Mouse (Mus musculus) intestine, embryonic 15.5 days (tissue): ENCODE measurements around the gene Otof. TPM values are rescaled to one million over a fixed set of nuclear protein-coding genes. Genes with fewer than 3 reads are reported as not detected.

ENCODE experiments used
- ATAC-seq: fragments of 200-750 bp; cut with Nextera tagmentation; 2 replicates; pipeline ENCODE4 v1.8.0; 2017; ENCODE audit warnings: moderate TSS enrichment, moderate library complexity
- H3K27ac ChIP-seq: fragments of 300-500 bp; sonication (generic); 2 replicates; pipeline ENCODE4 v1.5.1; 2015; ENCODE audit warnings: mild to moderate bottlenecking, inconsistent platforms
- H3K27me3 ChIP-seq: fragments of 300-500 bp; sonication (generic); replicated peaks from 2 replicates; pipeline ENCODE4 v1.6.1; 2015; ENCODE audit warnings: inconsistent platforms
- H3K36me3 ChIP-seq: fragments of 300-500 bp; sonication (generic); 2 replicates; pipeline ENCODE4 v1.6.1; 2015; ENCODE audit warnings: inconsistent platforms
- H3K4me1 ChIP-seq: fragments of 300-500 bp; sonication (generic); replicated peaks from 2 replicates; pipeline ENCODE4 v1.6.1; 2015; ENCODE audit warnings: inconsistent platforms
- H3K4me2 ChIP-seq: fragments of 300-500 bp; sonication (generic); replicated peaks from 2 replicates; pipeline ENCODE4 v1.6.1; 2015; ENCODE audit warnings: mild to moderate bottlenecking, inconsistent platforms
- H3K4me3 ChIP-seq: fragments of 300-500 bp; sonication (generic); replicated peaks from 2 replicates; pipeline ENCODE4 v1.5.1; 2015; ENCODE audit warnings: inconsistent platforms
- H3K9ac ChIP-seq: fragments of 300-500 bp; sonication (generic); 2 replicates; pipeline ENCODE4 v1.6.1; 2015; ENCODE audit warnings: inconsistent platforms
- H3K9me3 ChIP-seq: fragments of 300-500 bp; sonication (generic); 2 replicates; pipeline ENCODE4 v1.6.1; 2016; ENCODE audit warnings: inconsistent platforms
- WGBS: fragments of 180-500 bp; shearing (Covaris S2); methylation state at CpG from one replicate; pipeline ENCODE4 v1.1.7; 2015; 5-methylcytosine and 5-hydroxymethylcytosine counted together
- polyA plus RNA-seq: library from polyadenylated mRNA; unstranded; fragments of >200 nt; fragmentation: Nextera tagmentation; extraction: Ambion mirVana; gene quantifications from 2 replicates; pipeline ENCODE4 v1.2.1, GENCODE M21; 2015

Otof gene
- polyA plus RNA-seq, 1 experiment from 2014 or later: 0.84 TPM

GRCm38 (mm10) chr5:30423121-30423520 lies 38.6 kb downstream of the Otof start:
- H3K4me2 ChIP-seq: no peak overlapping the region
- H3K27me3 ChIP-seq: no peaks in the 10 kb centered on the region
- no peak overlapping the region for H3K9ac ChIP-seq
- H3K27ac ChIP-seq: no peak overlapping the region
- 80% methylated on average over 4 of the region's 4 CpGs for WGBS
- ATAC-seq: no peak; the same call in 1 of the 2 replicates
- H3K4me1 ChIP-seq: 0 out of 2 replicates have a peak, but pooled peaks cover 4% of the 10 kb centered on the region
- no peak overlapping the region for H3K4me3 ChIP-seq
- H3K36me3 ChIP-seq: no peaks in the 10 kb centered on the region
- no peaks in the 10 kb centered on the region for H3K9me3 ChIP-seq

- H3K9me3 ChIP-seq: no peaks in the 10 kb centered on the region
- H3K27ac ChIP-seq: no peak overlapping the region
- 66% methylated on average over 5 of the region's 5 CpGs for WGBS
- no peak overlapping the region for H3K4me3 ChIP-seq
- no peaks in the 10 kb centered on the region for H3K36me3 ChIP-seq
- no peak overlapping the region for H3K9ac ChIP-seq
- H3K4me2 ChIP-seq: no peak overlapping the region
- no peaks in the 10 kb centered on the region for H3K27me3 ChIP-seq
- no peaks in the 10 kb centered on the region for H3K4me1 ChIP-seq
- ATAC-seq: no peak
Measured at GRCm38 (mm10) chr5:30416665-30417064, 45.1 kb downstream of the Otof start.

GRCm38 (mm10) chr5:30415876-30416275 lies 45.9 kb downstream of the Otof start:
- Histone ChIP-seq H3K9ac (no peak overlapping the region), H3K36me3 (no peaks in the 10 kb centered on the region), H3K27me3 (no peaks in the 10 kb centered on the region), H3K27ac (no peak overlapping the region), H3K9me3 (no peaks in the 10 kb centered on the region), H3K4me3 (no peak overlapping the region), H3K4me2 (no peak overlapping the region), H3K4me1 (no peaks in the 10 kb centered on the region)
- WGBS: 66% methylated on average over 4 of the region's 4 CpGs
- no peak for ATAC-seq

- WGBS: 58% methylated on average over 2 of the region's 2 CpGs
- Histone ChIP-seq H3K9ac (no peak overlapping the region), H3K4me3 (no peak overlapping the region), H3K4me2 (no peak overlapping the region), H3K4me1 (no peaks in the 10 kb centered on the region), H3K9me3 (no peaks in the 10 kb centered on the region), H3K36me3 (no peaks in the 10 kb centered on the region), H3K27ac (no peak overlapping the region), H3K27me3 (no peaks in the 10 kb centered on the region)
- ATAC-seq: no peak
Measured at GRCm38 (mm10) chr5:30415381-30415780, 46.4 kb downstream of the Otof start.

GRCm38 (mm10) chr5:30411524-30411923 lies 50.2 kb downstream of the Otof start:
- Histone ChIP-seq H3K9ac (no peak overlapping the region), H3K4me2 (no peak overlapping the region), H3K27me3 (no peaks in the 10 kb centered on the region), H3K27ac (no peak overlapping the region), H3K4me3 (no peak overlapping the region), H3K4me1 (0 out of 2 replicates have a peak, but pooled peaks cover 2% of the 10 kb centered on the region), H3K9me3 (no peaks in the 10 kb centered on the region), H3K36me3 (no peaks in the 10 kb centered on the region)
- ATAC-seq: no peak
- 68% methylated on average over 10 of the region's 10 CpGs for WGBS

GRCm38 (mm10) chr5:30406876-30407275 lies 54.9 kb downstream of the Otof start:
- Histone ChIP-seq H3K4me1 (0 out of 2 replicates have a peak, but pooled peaks cover 3% of the 10 kb centered on the region), H3K9me3 (no peaks in the 10 kb centered on the region), H3K4me2 (no peak overlapping the region), H3K27me3 (no peaks in the 10 kb centered on the region), H3K27ac (no peak overlapping the region), H3K36me3 (no peaks in the 10 kb centered on the region), H3K9ac (no peak overlapping the region), H3K4me3 (no peak overlapping the region)
- ATAC-seq: no peak
- WGBS: 19% methylated on average over 9 of the region's 9 CpGs

- no peaks in the 10 kb centered on the region for H3K36me3 ChIP-seq
Measured at GRCm38 (mm10) chr5:30401165-30401564, 60.6 kb downstream of the Otof start.

GRCm38 (mm10) chr5:30400521-30400920 lies 61.2 kb downstream of the Otof start:
- H3K27me3 ChIP-seq: no peaks in the 10 kb centered on the region
- WGBS: 83% methylated on average over 5 of the region's 5 CpGs
- no peaks in the 10 kb centered on the region for H3K4me1 ChIP-seq
- no peaks in the 10 kb centered on the region for H3K36me3 ChIP-seq
- no peak overlapping the region for H3K4me3 ChIP-seq
- no peak overlapping the region for H3K4me2 ChIP-seq
- no peak for ATAC-seq
- no peaks in the 10 kb centered on the region for H3K9me3 ChIP-seq
- no peak overlapping the region for H3K9ac ChIP-seq
- no peak overlapping the region for H3K27ac ChIP-seq

More at GRCm38 (mm10) chr5:30401165-30401564, 60.6 kb downstream of the Otof start:
- no peaks in the 10 kb centered on the region for H3K27me3 ChIP-seq
- H3K4me1 ChIP-seq: no peaks in the 10 kb centered on the region
- 54% methylated on average over 8 of the region's 8 CpGs for WGBS
- no peak for ATAC-seq
- no peak overlapping the region for H3K27ac ChIP-seq
- no peaks in the 10 kb centered on the region for H3K9me3 ChIP-seq
- H3K9ac ChIP-seq: no peak overlapping the region
- no peak overlapping the region for H3K4me2 ChIP-seq
- H3K4me3 ChIP-seq: no peak overlapping the region

GRCm38 (mm10) chr5:30391473-30391872 lies 70.3 kb downstream of the Otof start:
- no peak overlapping the region for H3K9ac ChIP-seq
- H3K9me3 ChIP-seq: no peaks in the 10 kb centered on the region
- no peak overlapping the region for H3K27ac ChIP-seq
- 25% methylated on average over 7 of the region's 7 CpGs for WGBS
- no peak overlapping the region for H3K4me3 ChIP-seq
- no peak for ATAC-seq
- no peaks in the 10 kb centered on the region for H3K4me1 ChIP-seq
- H3K36me3 ChIP-seq: no peaks in the 10 kb centered on the region
- no peak overlapping the region for H3K4me2 ChIP-seq
- no peaks in the 10 kb centered on the region for H3K27me3 ChIP-seq

- Histone ChIP-seq H3K4me1 (no peaks in the 10 kb centered on the region), H3K27ac (no peak overlapping the region), H3K4me3 (no peak overlapping the region), H3K27me3 (no peaks in the 10 kb centered on the region), H3K9me3 (no peaks in the 10 kb centered on the region), H3K36me3 (no peaks in the 10 kb centered on the region), H3K9ac (no peak overlapping the region), H3K4me2 (no peak overlapping the region)
- no peak for ATAC-seq
- 90% methylated on average over 5 of the region's 5 CpGs for WGBS
Measured at GRCm38 (mm10) chr5:30389836-30390235, 71.9 kb downstream of the Otof start.

GRCm38 (mm10) chr5:30387726-30388125 lies 74.0 kb downstream of the Otof start:
- H3K27ac ChIP-seq: no peak overlapping the region
- ATAC-seq: no peak
- WGBS: 78% methylated on average over 6 of the region's 6 CpGs
- H3K9ac ChIP-seq: no peak overlapping the region
- no peak overlapping the region for H3K4me2 ChIP-seq
- H3K36me3 ChIP-seq: no peaks in the 10 kb centered on the region
- no peaks in the 10 kb centered on the region for H3K9me3 ChIP-seq
- no peaks in the 10 kb centered on the region for H3K4me1 ChIP-seq
- H3K27me3 ChIP-seq: no peaks in the 10 kb centered on the region
- no peak overlapping the region for H3K4me3 ChIP-seq

GRCm38 (mm10) chr5:30382876-30383275 lies 78.9 kb downstream of the Otof start:
- Histone ChIP-seq H3K4me3 (no peak overlapping the region), H3K9ac (no peak overlapping the region), H3K27ac (no peak overlapping the region), H3K27me3 (no peaks in the 10 kb centered on the region), H3K4me1 (no peaks in the 10 kb centered on the region), H3K36me3 (no peaks in the 10 kb centered on the region), H3K4me2 (no peak overlapping the region), H3K9me3 (no peaks in the 10 kb centered on the region)
- WGBS: 42% methylated on average over 7 of the region's 7 CpGs
- no peak for ATAC-seq

- 70% methylated on average over 5 of the region's 5 CpGs for WGBS
- ATAC-seq: no peak
- no peak overlapping the region for H3K9ac ChIP-seq
- no peak overlapping the region for H3K27ac ChIP-seq
- H3K9me3 ChIP-seq: no peaks in the 10 kb centered on the region
- no peak overlapping the region for H3K4me2 ChIP-seq
- no peaks in the 10 kb centered on the region for H3K36me3 ChIP-seq
- no peaks in the 10 kb centered on the region for H3K4me1 ChIP-seq
- H3K27me3 ChIP-seq: no peaks in the 10 kb centered on the region
- no peak overlapping the region for H3K4me3 ChIP-seq
Measured at GRCm38 (mm10) chr5:30369426-30369825, 92.3 kb downstream of the Otof start.
